Mouse (Mus musculus) stomach, embryonic 14.5 days (tissue): Measurements from ENCODE around the gene Otor. TPM values are rescaled to one million over a fixed set of nuclear protein-coding genes. Genes with fewer than 3 reads are reported as not detected.

Experiments used
- ATAC-seq: fragments of 200-750 bp; cut with Nextera tagmentation; 2 replicates; pipeline ENCODE4 v1.8.0; 2017; ENCODE audit warnings: low read depth, moderate TSS enrichment; ENCODE audit not compliant: insufficient number of reproducible peaks, insufficient read depth, low FRiP score
- H3K27ac ChIP-seq: fragments of 300-500 bp; sonication (generic); 2 replicates; pipeline ENCODE4 v1.5.1; 2014; ENCODE audit warnings: mild to moderate bottlenecking, low read length, moderate library complexity, mixed read lengths
- H3K27me3 ChIP-seq: fragments of 300-500 bp; sonication (generic); 2 replicates; pipeline ENCODE4 v1.6.1; 2014; ENCODE audit warnings: low read length, control low read depth, mixed read lengths; ENCODE audit not compliant: control insufficient read depth, insufficient read depth
- H3K36me3 ChIP-seq: fragments of 300-500 bp; sonication (generic); 2 replicates; pipeline ENCODE4 v1.6.1; 2014; ENCODE audit warnings: mild to moderate bottlenecking, control low read depth, low read length, moderate library complexity, mixed read lengths; ENCODE audit not compliant: control insufficient read depth, insufficient read depth
- H3K4me1 ChIP-seq: fragments of 300-500 bp; sonication (generic); 2 replicates; pipeline ENCODE4 v1.6.1; 2014; ENCODE audit warnings: low read length, control low read depth, mixed read lengths; ENCODE audit not compliant: control insufficient read depth, insufficient read depth
- H3K4me2 ChIP-seq: fragments of 300-500 bp; sonication (generic); replicated peaks from 2 replicates; pipeline ENCODE4 v1.6.1; 2014; ENCODE audit warnings: low read depth, low read length, control low read depth
- H3K4me3 ChIP-seq: fragments of 300-500 bp; sonication (generic); 2 replicates; pipeline ENCODE4 v1.5.1; 2014; ENCODE audit warnings: low read depth, low read length, control low read depth
- H3K9ac ChIP-seq: fragments of 300-500 bp; sonication (generic); replicated peaks from 2 replicates; pipeline ENCODE4 v1.6.1; 2014; ENCODE audit warnings: low read depth, mild to moderate bottlenecking, control low read depth, low read length, moderate library complexity, mixed read lengths
- H3K9me3 ChIP-seq: fragments of 300-500 bp; sonication (generic); 2 replicates; pipeline ENCODE4 v1.6.1; 2016; ENCODE audit warnings: low read depth, low read length, control low read depth; ENCODE audit not compliant: control insufficient read depth
- WGBS: fragments of 180-500 bp; shearing (Covaris S2); extraction: QIAGEN DNeasy Blood & Tissue Kit; methylation state at CpG from one replicate; pipeline ENCODE4 v1.1.7; 2014; 5-methylcytosine and 5-hydroxymethylcytosine counted together
- polyA plus RNA-seq: library from polyadenylated mRNA; unstranded; fragments of >200 nt; fragmentation: Nextera tagmentation; extraction: Ambion mirVana; gene quantifications from 2 replicates; pipeline ENCODE4 v1.2.1, GENCODE M21; 2014

Gene Otor
- polyA plus RNA-seq = 1.5 and 1.7 TPM in 2 replicates

- no peak within 1 kb of the TSS for H3K4me2 ChIP-seq
Measured at GRCm38 (mm10) chr2:143078198-143078851, at the start of gene Otor. Gene Otor (plus strand): TSS chr2:143078473.

GRCm38 (mm10) chr2:143031283-143031682, 47.0 kb upstream of the Otor start:
- no peaks in the 10 kb centered on the region; the same call in 1 of the 2 replicates for H3K4me1 ChIP-seq
- H3K27me3 ChIP-seq = no peaks in the 10 kb centered on the region
- 85% methylated on average over 1 of the region's 1 CpGs for WGBS
- H3K9ac ChIP-seq = no peak overlapping the region
- no peak overlapping the region for H3K27ac ChIP-seq
- no peak overlapping the region for H3K4me3 ChIP-seq
- H3K9me3 ChIP-seq = no peaks in the 10 kb centered on the region
- ATAC-seq = no peak
- no peaks in the 10 kb centered on the region for H3K36me3 ChIP-seq
- no peak overlapping the region for H3K4me2 ChIP-seq

More at GRCm38 (mm10) chr2:143078198-143078851, at the start of gene Otor:
- Histone ChIP-seq H3K4me3 (no peak within 1 kb of the TSS), H3K36me3 (no peaks in the 10 kb centered on the region), H3K27me3 (no peaks in the 10 kb centered on the region), H3K27ac (no peak within 1 kb of the TSS; the same call in 1 of the 2 replicates), H3K4me1 (no peaks in the 10 kb centered on the region), H3K9ac (no peak within 1 kb of the TSS), H3K9me3 (no peaks in the 10 kb centered on the region)
- 45% methylated on average over 8 of the region's 8 CpGs for WGBS
- ATAC-seq = no peak; the same call in 1 of the 2 replicates

- no peaks in the 10 kb centered on the region for H3K36me3 ChIP-seq
- no peak overlapping the region for H3K27ac ChIP-seq
- H3K9ac ChIP-seq = no peak overlapping the region
- H3K9me3 ChIP-seq = no peaks in the 10 kb centered on the region
- H3K27me3 ChIP-seq = no peaks in the 10 kb centered on the region
- WGBS = 59% methylated on average over 10 of the region's 10 CpGs
- no peak overlapping the region for H3K4me3 ChIP-seq
- no peak overlapping the region for H3K4me2 ChIP-seq
- no peak for ATAC-seq
- H3K4me1 ChIP-seq = no peaks in the 10 kb centered on the region; the same call in 1 of the 2 replicates
Measured at GRCm38 (mm10) chr2:143032378-143033255, 45.7 kb upstream of the Otor start.

- peak overlapping the region; percentile 16; the same call in 1 of the 2 replicates for H3K4me2 ChIP-seq
- no peaks in the 10 kb centered on the region for H3K9me3 ChIP-seq
- peak overlapping the region; percentile 5; the same call in 1 of the 2 replicates for H3K4me3 ChIP-seq
- ATAC-seq = peak; percentile 56; the same call in 1 of the 2 replicates
- 39% methylated on average over 7 of the region's 7 CpGs for WGBS
- no peaks in the 10 kb centered on the region; the same call in 1 of the 2 replicates for H3K4me1 ChIP-seq
- H3K27ac ChIP-seq = 0 out of 2 replicates have a peak overlapping the region, but pooled peaks have one; percentile 7
- no peaks in the 10 kb centered on the region for H3K36me3 ChIP-seq
- H3K9ac ChIP-seq = no peak overlapping the region
- no peaks in the 10 kb centered on the region for H3K27me3 ChIP-seq
Measured at GRCm38 (mm10) chr2:143034350-143035085, 43.8 kb upstream of the Otor start.

- H3K4me3 ChIP-seq = peak overlapping the region; percentile 5; the same call in 1 of the 2 replicates
- H3K27me3 ChIP-seq = no peaks in the 10 kb centered on the region
- no peaks in the 10 kb centered on the region; the same call in 1 of the 2 replicates for H3K4me1 ChIP-seq
- no peaks in the 10 kb centered on the region for H3K9me3 ChIP-seq
- H3K27ac ChIP-seq = 0 out of 2 replicates have a peak overlapping the region, but pooled peaks have one; percentile 7
- no peaks in the 10 kb centered on the region for H3K36me3 ChIP-seq
- ATAC-seq = peak; percentile 49; the same call in 1 of the 2 replicates
- peak overlapping the region; percentile 16; the same call in 1 of the 2 replicates for H3K4me2 ChIP-seq
- H3K9ac ChIP-seq = no peak overlapping the region
- WGBS = 51% methylated on average over 10 of the region's 10 CpGs
Measured at GRCm38 (mm10) chr2:143035086-143035593, 43.1 kb upstream of the Otor start.

- H3K27me3 ChIP-seq = no peaks in the 10 kb centered on the region
- no peak overlapping the region for H3K9ac ChIP-seq
- H3K4me3 ChIP-seq = no peak overlapping the region
- no peaks in the 10 kb centered on the region for H3K9me3 ChIP-seq
- no peak for ATAC-seq
- H3K4me1 ChIP-seq = no peaks in the 10 kb centered on the region
- no peak overlapping the region for H3K4me2 ChIP-seq
- no peaks in the 10 kb centered on the region for H3K36me3 ChIP-seq
- H3K27ac ChIP-seq = no peak overlapping the region
- WGBS = 94% methylated on average over 1 of the region's 1 CpGs
Measured at GRCm38 (mm10) chr2:143041596-143041995, 36.7 kb upstream of the Otor start.

- Histone ChIP-seq H3K4me3 (no peak overlapping the region), H3K9ac (no peak overlapping the region)
- no peak for ATAC-seq
Measured at GRCm38 (mm10) chr2:143055251-143055650, 23.0 kb upstream of the Otor start.

GRCm38 (mm10) chr2:143056736-143057135, 21.5 kb upstream of the Otor start:
- ATAC-seq = no peak
- Histone ChIP-seq H3K27ac (no peak overlapping the region), H3K27me3 (no peaks in the 10 kb centered on the region), H3K4me3 (no peak overlapping the region), H3K36me3 (no peaks in the 10 kb centered on the region), H3K9me3 (no peaks in the 10 kb centered on the region), H3K4me1 (no peaks in the 10 kb centered on the region), H3K4me2 (no peak overlapping the region), H3K9ac (no peak overlapping the region)
- WGBS = 78% methylated on average over 5 of the region's 5 CpGs

More at GRCm38 (mm10) chr2:143055251-143055650, 23.0 kb upstream of the Otor start:
- Histone ChIP-seq H3K4me1 (no peaks in the 10 kb centered on the region), H3K36me3 (no peaks in the 10 kb centered on the region), H3K9me3 (no peaks in the 10 kb centered on the region), H3K27me3 (no peaks in the 10 kb centered on the region), H3K4me2 (no peak overlapping the region), H3K27ac (no peak overlapping the region)
